Mouse (Mus musculus) neural tube, embryonic 12.5 days (tissue): Measurements from ENCODE around the gene Epn1. TPM values are rescaled to one million over a fixed set of nuclear protein-coding genes. Genes with fewer than 3 reads are reported as not detected.
"Not testable (repeated sequence)": the region's sequence is repeated elsewhere in the genome, so short reads cannot be mapped to it uniquely, and the experiment has no call there.

Source experiments
- ATAC-seq: fragments of 200-750 bp; cut with Nextera tagmentation; 2 replicates; pipeline ENCODE4 v1.8.0; 2017; ENCODE audit warnings: low read depth, mild to moderate bottlenecking, moderate TSS enrichment, moderate library complexity; ENCODE audit not compliant: low FRiP score
- H3K27ac ChIP-seq: fragments of 300-500 bp; sonication (generic); 2 replicates; pipeline ENCODE4 v1.5.1; 2016
- H3K27me3 ChIP-seq: fragments of 300-500 bp; sonication (generic); replicated peaks from 2 replicates; pipeline ENCODE4 v1.6.1; 2016; ENCODE audit warnings: mild to moderate bottlenecking
- H3K36me3 ChIP-seq: fragments of 300-500 bp; sonication (generic); 2 replicates; pipeline ENCODE4 v1.6.1; 2016; ENCODE audit warnings: mild to moderate bottlenecking
- H3K4me1 ChIP-seq: fragments of 300-500 bp; sonication (generic); 2 replicates; pipeline ENCODE4 v1.6.1; 2016
- H3K4me2 ChIP-seq: fragments of 300-500 bp; sonication (generic); replicated peaks from 2 replicates; pipeline ENCODE4 v1.6.1; 2016; ENCODE audit warnings: mild to moderate bottlenecking
- H3K4me3 ChIP-seq: fragments of 300-500 bp; sonication (generic); 2 replicates; pipeline ENCODE4 v1.5.1; 2016
- H3K9ac ChIP-seq: fragments of 300-500 bp; sonication (generic); 2 replicates; pipeline ENCODE4 v1.6.1; 2016; ENCODE audit warnings: mild to moderate bottlenecking
- H3K9me3 ChIP-seq: fragments of 300-500 bp; sonication (generic); 2 replicates; pipeline ENCODE4 v1.6.1; 2016; ENCODE audit warnings: mild to moderate bottlenecking
- WGBS: fragments of 180-500 bp; shearing (Covaris S2); methylation state at CpG from one replicate; pipeline ENCODE4 v1.1.7; 2016; 5-methylcytosine and 5-hydroxymethylcytosine counted together
- polyA plus RNA-seq: library from polyadenylated mRNA; unstranded; fragments of >200 nt; fragmentation: Nextera tagmentation; extraction: Ambion mirVana; gene quantifications from 2 replicates; pipeline ENCODE4 v1.2.1, GENCODE M21; 2016

Gene Epn1
- polyA plus RNA-seq, 1 experiment from 2014 or later, result 80.5 TPM

DNA sequence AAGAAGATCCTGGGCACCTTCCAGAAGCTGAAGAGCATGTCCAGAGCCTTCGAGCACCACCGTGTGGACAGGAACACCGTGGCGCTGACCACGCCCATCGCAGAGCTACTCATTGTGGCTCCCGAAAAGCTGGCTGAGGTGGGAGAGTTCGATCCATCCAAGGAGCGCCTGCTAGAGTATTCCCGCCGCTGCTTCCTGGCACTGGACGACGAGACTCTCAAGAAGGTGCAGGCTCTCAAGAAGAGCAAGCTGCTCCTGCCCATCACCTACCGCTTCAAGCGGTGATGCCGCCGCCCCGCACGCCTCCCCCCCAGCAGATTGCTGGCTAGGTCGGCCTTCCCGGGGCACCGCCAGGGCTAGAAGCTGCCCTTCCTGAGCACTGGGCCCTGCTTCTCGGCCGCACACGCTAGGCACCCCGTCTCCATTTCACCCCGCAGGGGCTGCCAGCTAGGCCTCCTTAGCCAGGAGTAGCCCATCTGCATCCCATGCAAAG is 19.8 kb upstream of the Epn1 start:
- Histone ChIP-seq H3K27me3 (peaks cover 36% of the 10 kb centered on the region), H3K36me3 (no peaks in the 10 kb centered on the region), H3K4me2 (peak overlapping the region; percentile 86), H3K27ac (peak overlapping the region; percentile 96), H3K9me3 (no peaks in the 10 kb centered on the region), H3K9ac (peak overlapping the region; percentile 80), H3K4me1 (peaks cover 34% of the 10 kb centered on the region), H3K4me3 (peak overlapping the region; percentile 70)
- 2% methylated on average over 27 of the region's 27 CpGs for WGBS
- no peak; the same call in 1 of the 2 replicates for ATAC-seq

DNA sequence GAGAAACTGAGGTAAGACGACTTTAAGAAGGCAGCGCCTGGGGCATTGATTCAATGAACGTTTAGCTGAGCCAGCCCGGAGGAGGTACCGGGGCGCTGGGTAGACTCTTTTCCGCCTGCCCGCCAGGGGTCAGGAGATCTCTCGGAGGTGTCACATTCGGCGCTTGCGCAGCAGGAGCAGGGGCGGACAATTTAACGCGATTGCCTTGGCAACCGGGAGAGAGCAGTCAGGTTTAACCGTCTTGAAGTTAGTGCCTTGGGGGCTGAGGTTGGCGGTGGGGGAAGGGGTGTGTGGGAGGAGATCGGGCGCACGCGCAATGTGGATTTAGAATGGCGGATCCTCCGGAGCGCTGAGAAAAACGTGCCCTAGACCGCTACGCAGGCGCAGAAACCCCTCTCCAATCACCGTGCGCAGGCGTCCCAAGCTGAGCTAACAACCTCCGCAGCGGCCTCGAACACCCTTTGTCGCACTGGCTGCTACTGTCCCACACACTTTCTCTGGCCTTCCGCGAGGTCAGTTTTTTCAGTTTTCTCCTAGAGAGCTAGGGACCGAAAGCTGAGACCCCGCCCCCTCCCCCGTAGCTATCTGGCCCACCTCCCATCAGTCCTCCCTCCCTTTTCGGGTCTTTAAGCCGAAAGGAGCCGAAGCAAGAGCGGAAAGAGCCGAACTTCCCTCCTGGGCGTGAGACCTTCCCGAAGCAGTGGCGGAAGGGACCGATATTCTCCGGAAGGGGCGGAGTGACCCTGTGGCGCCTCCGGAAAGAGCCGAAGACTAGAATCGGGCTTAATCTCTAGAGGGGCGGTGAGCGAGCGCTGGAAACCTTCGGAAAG is 18.9 kb upstream of the Epn1 start:
- Histone ChIP-seq H3K4me1 (peaks cover 41% of the 10 kb centered on the region), H3K27ac (peak overlapping the region; percentile 96)
- WGBS, result under 1% methylated on average over 60 of the region's 60 CpGs

DNA sequence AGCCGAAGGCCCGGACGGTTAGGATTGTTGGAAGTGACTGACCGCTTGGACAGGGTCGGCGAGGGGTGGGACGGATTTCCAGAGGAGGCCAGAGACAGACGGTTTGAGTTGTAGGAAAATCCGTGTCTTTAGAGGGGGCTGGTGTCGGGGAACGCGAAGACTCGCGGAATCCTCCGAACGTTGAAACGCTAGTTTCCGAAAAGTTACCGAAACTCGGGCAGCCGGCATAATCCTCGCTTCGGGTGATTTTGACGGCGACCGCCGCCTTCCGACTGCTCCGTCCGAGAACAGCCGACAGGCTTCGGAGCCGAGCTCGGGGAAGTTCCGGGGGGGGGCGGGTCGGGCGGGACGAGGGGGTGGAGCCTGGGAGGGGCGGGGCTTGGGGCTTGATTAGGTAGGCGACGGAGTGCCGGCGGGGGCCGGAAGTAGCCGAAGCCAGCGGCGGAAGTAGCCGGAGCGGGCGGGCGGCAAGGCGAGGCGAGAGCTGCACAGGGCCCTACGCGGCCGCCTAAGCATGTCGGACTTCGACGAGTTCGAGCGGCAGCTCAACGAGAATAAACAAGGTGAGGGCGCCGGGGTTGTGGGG is 18.2 kb upstream of the Epn1 start, which contains the start of gene U2af2:
Gene U2af2 (plus strand): TSS at position 370 of the 586 bp plus-strand sequence.
- Histone ChIP-seq H3K27me3 (peaks cover 20% of the 10 kb centered on the region), H3K27ac (peak within 1 kb of the TSS; percentile 96), H3K4me1 (peaks cover 36% of the 10 kb centered on the region), H3K4me2 (peak within 1 kb of the TSS; percentile 86), H3K9me3 (no peaks in the 10 kb centered on the region), H3K9ac (peak within 1 kb of the TSS; percentile 80), H3K4me3 (peak within 1 kb of the TSS; percentile 70), H3K36me3 (peaks cover 11% of the 10 kb centered on the region)
- peak; percentile 85 for ATAC-seq
- under 1% methylated on average over 63 of the region's 65 CpGs for WGBS

More for the DNA sequence above, 18.9 kb upstream of the Epn1 start:
- Histone ChIP-seq H3K36me3 (peaks cover 4% of the 10 kb centered on the region; the same call in 1 of the 2 replicates), H3K4me3 (peak overlapping the region; percentile 70), H3K9me3 (no peaks in the 10 kb centered on the region), H3K4me2 (peak overlapping the region; percentile 86), H3K27me3 (peaks cover 28% of the 10 kb centered on the region), H3K9ac (peak overlapping the region; percentile 80)
- peak; percentile 91 for ATAC-seq

DNA sequence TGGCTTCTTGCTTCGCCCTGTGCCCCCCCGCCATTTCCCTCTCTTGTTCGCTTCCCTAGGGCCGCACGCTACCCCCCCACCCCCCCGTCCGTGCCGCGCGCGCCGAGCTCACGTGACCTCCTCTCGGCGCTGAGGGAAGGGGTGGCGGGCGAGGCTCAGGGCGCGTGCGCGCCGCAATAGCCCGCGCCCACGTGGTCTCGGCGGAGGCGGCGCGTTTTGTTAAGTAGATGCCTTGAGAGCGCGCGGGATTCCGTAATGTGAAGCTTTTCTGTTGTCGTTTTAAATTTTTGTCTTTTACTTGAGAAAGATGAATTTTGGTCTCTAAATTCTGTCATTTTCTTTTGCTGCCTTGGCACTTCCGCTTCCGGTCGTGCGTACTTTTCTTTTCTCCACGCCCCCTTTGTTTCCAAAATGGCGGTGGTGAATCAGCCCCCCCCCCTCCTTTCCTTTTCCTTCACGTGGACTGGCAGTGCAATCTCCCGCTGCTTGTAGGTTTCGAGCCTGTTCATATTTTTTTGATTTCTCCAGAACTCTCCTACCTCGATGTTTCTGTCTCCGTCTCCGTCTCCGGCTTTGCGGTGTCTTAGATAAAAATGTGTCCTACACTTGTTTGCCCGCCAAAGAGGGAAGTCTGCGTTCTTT is 17.6 kb upstream of the Epn1 start:
- peaks cover 17% of the 10 kb centered on the region for H3K36me3 ChIP-seq
- peak overlapping the region; percentile 70 for H3K4me3 ChIP-seq
- peak overlapping the region; percentile 80 for H3K9ac ChIP-seq
- peak overlapping the region; percentile 86 for H3K4me2 ChIP-seq
- peaks cover 34% of the 10 kb centered on the region for H3K4me1 ChIP-seq
- under 1% methylated on average over 48 of the region's 51 CpGs for WGBS
- ATAC-seq, result peak; percentile 43
- H3K27ac ChIP-seq, result peak overlapping the region; percentile 96
- no peaks in the 10 kb centered on the region for H3K9me3 ChIP-seq
- H3K27me3 ChIP-seq, result peaks cover 14% of the 10 kb centered on the region

DNA sequence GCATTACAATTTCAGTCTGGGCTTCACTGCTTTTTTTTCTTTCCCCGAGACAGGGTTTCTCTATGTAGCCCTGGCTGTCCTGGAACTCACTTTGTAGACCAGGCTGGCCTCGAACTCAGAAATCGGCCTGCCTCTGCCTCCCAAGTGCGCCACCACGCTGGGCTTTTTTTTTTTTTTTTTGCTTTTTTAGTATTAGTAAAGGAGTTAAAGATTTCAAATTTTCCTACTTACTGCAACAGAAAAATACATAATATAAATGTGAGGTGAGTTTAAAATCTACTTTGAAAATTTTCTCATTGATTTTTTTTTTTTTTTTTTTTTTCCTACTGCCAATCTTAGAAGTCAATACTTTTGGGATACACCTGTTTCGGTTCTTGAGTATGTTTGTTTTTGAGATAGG is 15.1 kb upstream of the Epn1 start:
- WGBS, result 95% methylated on average over 6 of the region's 6 CpGs

DNA sequence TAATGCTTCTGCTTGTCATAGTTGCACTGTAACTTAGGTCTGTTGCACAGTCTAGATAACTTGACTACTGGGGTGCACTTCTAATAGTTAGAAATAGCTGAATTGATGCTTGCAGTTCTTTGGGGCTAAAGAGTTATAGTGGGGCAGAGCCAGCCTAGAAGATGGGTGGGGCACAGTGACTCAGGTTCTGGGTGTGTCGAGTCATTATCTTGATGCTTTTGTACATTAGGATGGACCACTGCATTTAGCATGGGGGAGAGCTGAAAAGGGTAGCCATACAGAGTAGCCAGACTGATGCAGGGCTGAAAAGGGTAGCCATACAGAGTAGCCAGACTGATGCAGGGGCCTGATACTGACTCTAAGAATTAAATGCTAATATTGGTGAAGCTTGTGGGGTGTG is 6.4 kb upstream of the Epn1 start:
- Histone ChIP-seq H3K4me1 (no peaks in the 10 kb centered on the region), H3K27ac (no peak overlapping the region), H3K9ac (no peak overlapping the region), H3K4me2 (no peak overlapping the region), H3K36me3 (peaks cover 95% of the 10 kb centered on the region), H3K9me3 (no peaks in the 10 kb centered on the region), H3K4me3 (no peak overlapping the region), H3K27me3 (no peaks in the 10 kb centered on the region)
- WGBS, result 90% methylated on average over 1 of the region's 1 CpGs
- no peak for ATAC-seq

More for the DNA sequence above, 15.1 kb upstream of the Epn1 start:
- no peak for ATAC-seq
- H3K9ac ChIP-seq, result no peak overlapping the region
- no peaks in the 10 kb centered on the region for H3K27me3 ChIP-seq
- no peak overlapping the region for H3K4me3 ChIP-seq
- no peaks in the 10 kb centered on the region for H3K9me3 ChIP-seq
- H3K4me2 ChIP-seq, result no peak overlapping the region
- peaks cover 26% of the 10 kb centered on the region for H3K4me1 ChIP-seq
- H3K27ac ChIP-seq, result no peak overlapping the region
- peaks cover 41% of the 10 kb centered on the region for H3K36me3 ChIP-seq

DNA sequence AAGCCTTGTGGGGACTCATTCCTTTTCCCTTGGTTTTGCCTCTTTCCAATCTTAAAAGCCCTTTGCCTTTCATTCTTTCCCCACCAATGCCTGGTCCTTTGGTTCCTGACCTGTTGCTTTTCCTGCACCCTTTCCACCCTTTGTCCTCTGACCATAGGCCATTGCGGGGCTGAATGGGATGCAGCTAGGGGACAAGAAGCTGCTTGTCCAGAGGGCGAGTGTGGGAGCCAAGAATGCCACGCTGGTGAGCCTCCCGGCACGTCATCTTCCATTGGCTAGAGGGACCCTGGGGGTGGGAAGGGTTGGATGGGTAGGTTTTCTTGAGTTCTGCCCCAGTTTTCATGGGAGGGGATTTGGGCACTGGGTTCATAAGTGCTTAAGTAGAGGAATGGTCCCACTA is 5.1 kb upstream of the Epn1 start:
- H3K36me3 ChIP-seq, result peaks cover 88% of the 10 kb centered on the region
- no peak overlapping the region for H3K9ac ChIP-seq
- no peaks in the 10 kb centered on the region for H3K27me3 ChIP-seq
- H3K27ac ChIP-seq, result no peak overlapping the region
- ATAC-seq, result no peak
- H3K4me2 ChIP-seq, result no peak overlapping the region
- no peaks in the 10 kb centered on the region for H3K9me3 ChIP-seq
- 95% methylated on average over 5 of the region's 5 CpGs for WGBS
- H3K4me1 ChIP-seq, result no peaks in the 10 kb centered on the region
- no peak overlapping the region for H3K4me3 ChIP-seq

DNA sequence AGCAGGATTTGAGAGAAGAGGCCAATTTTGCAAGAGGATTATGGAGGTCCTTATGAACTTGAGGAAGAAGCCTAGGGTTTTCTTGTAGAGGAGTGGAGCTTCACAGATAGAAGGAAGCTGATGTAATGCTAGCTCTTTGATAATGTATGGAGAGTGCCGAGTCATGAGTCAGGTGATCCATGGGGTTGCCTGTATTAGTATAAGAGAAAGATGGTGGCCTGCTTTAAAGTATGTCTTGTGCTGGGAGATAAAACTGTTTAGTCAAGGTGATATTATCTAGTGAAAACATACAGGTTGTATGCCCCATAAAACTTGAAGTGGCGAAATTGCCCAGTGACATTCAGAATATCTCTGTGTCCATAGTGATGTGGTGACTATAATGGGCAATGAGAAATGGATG is 3.1 kb upstream of the Epn1 start:
- Histone ChIP-seq H3K4me3 (no peak overlapping the region), H3K27ac (no peak overlapping the region), H3K4me2 (no peak overlapping the region), H3K4me1 (peaks cover 12% of the 10 kb centered on the region), H3K9me3 (no peaks in the 10 kb centered on the region), H3K36me3 (peaks cover 70% of the 10 kb centered on the region), H3K27me3 (no peaks in the 10 kb centered on the region), H3K9ac (no peak overlapping the region)
- ATAC-seq, result no peak
- WGBS, result 93% methylated on average over 2 of the region's 2 CpGs

DNA sequence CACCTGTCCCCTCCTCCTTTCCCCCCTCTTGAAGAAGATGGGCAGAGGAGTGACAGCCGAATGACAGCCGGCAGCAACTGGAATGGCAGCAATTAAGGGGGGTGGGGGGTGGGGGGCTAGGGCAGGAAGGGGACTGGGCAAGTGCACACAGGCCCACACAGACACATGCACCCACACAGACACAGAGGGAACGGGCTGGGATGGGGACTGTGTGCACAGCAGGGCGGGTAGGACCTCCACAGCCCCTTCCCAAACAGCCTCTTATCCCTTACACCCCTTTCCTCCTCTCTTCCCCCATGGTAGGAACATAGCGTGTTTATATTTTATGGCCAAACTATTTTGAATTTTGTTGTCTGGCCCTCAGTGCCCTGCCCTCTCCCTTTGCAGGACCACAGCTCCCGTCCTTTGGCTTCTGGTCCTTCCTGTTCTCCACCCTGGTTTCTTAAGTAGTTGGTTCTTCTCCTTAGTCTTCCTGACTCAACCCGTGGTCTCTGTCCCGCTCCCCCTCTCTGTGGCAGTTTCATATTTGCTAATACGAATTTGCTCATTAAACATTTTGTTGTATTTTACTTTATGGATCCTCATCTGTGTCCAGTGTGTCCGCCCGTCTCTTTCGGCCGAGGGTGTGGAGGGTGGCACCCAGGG is 548 bp upstream of the Epn1 start:
- Histone ChIP-seq H3K9ac (peak overlapping the region; percentile 98; the same call in 1 of the 2 replicates), H3K4me2 (peak overlapping the region; percentile 73), H3K4me1 (peaks cover 13% of the 10 kb centered on the region), H3K4me3 (peak overlapping the region; percentile 98), H3K36me3 (peaks cover 51% of the 10 kb centered on the region)
- not testable (repeated sequence) for H3K27me3 ChIP-seq, H3K27ac ChIP-seq, H3K9me3 ChIP-seq
- WGBS, result 51% methylated on average over 9 of the region's 13 CpGs
- peak; percentile 57 for ATAC-seq

DNA sequence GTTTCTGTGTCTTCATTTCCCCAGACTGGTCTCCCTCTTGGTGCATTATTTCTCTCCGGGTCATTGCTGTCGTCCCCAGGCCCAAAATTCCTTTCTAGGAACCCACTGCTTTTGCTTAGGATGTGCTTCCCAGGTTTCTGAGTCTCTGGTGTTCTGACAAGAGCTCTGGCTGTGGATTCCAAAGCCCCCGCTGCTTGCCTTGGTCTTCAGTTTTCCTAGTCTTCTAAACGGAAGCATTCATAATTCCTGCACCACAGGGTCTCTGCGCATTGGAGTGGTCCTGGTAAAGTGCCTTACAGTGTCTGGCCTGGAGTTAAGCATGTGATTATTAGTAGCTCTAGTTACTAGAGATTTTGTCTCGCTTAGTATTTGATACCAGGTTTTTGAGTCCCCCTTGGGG is 780 bp downstream of the Epn1 start:
- Histone ChIP-seq H3K4me3 (peak overlapping the region; percentile 98), H3K9ac (peak overlapping the region; percentile 98), H3K27me3 (no peaks in the 10 kb centered on the region), H3K36me3 (peaks cover 48% of the 10 kb centered on the region), H3K4me1 (peaks cover 13% of the 10 kb centered on the region), H3K27ac (no peak overlapping the region), H3K9me3 (no peaks in the 10 kb centered on the region), H3K4me2 (peak overlapping the region; percentile 73)
- WGBS, result 22% methylated on average over 6 of the region's 6 CpGs
- no peak for ATAC-seq

DNA sequence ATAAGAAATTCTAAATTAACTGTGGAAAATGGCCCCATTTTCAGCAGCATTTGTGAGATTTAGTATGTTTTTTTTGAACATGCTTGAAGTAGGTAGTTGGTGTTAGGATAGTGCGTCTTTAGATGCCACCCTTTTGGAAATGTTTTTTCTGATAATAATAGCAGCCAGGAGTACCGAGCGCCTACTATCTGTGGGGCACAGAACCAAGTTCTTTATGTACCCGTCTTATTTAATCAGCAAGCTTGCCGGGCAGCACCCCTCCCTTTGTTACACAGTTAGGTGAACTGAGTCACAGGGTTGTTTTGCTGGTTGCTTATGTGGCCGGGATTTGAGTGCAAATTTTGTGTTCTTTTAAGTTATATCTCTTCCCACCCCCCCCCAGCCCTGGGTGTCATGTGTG is 1.2 kb downstream of the Epn1 start:
- Histone ChIP-seq H3K9me3 (no peaks in the 10 kb centered on the region), H3K36me3 (peaks cover 49% of the 10 kb centered on the region), H3K9ac (peak overlapping the region; percentile 98), H3K4me2 (peak overlapping the region; percentile 73), H3K4me1 (peaks cover 13% of the 10 kb centered on the region), H3K27ac (no peak overlapping the region), H3K27me3 (no peaks in the 10 kb centered on the region), H3K4me3 (peak overlapping the region; percentile 98)
- no peak for ATAC-seq
- WGBS, result 71% methylated on average over 6 of the region's 6 CpGs
